Mouse (Mus musculus): ENCODE data around the gene Grm7.

The Grm7 gene

DNA sequence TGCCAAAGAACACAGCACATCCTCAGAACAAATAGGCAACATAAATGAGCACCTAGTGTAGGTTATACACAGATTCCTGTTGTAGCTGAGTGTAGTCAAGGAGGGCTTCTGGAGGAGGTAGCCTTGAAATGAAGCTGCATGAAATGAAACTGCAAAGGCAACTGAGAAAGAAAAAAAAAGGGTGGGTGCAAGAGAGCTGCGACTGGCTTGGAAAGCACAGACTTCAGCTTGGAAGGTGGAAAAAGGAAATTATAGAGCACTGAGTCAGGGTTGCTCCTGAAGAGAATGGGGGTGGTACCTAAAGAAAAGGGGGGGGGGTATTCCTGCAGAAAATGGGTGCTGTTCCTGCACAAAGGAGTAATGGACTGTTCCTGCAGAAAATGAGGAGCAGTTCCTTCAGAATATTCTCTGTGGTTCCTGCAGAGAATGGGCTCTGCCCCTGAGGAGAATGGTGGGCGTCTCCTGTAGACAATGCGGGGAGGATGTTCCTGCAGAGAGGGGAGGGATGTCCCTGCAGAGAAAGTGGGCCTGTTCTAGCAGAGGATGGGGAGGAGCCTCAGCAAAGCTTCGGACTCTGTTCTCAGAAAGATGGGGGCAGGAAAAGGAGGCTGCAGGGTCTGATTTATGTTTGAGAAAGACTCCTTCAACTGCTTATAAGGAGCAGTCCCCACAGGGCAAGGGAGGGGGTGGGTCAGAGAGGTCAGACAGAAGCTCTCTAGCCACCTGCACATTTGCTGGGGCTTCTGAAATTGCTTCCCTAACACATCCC, 726.4 kb downstream of the Grm7 start:
- DNase-seq = no peak

DNA sequence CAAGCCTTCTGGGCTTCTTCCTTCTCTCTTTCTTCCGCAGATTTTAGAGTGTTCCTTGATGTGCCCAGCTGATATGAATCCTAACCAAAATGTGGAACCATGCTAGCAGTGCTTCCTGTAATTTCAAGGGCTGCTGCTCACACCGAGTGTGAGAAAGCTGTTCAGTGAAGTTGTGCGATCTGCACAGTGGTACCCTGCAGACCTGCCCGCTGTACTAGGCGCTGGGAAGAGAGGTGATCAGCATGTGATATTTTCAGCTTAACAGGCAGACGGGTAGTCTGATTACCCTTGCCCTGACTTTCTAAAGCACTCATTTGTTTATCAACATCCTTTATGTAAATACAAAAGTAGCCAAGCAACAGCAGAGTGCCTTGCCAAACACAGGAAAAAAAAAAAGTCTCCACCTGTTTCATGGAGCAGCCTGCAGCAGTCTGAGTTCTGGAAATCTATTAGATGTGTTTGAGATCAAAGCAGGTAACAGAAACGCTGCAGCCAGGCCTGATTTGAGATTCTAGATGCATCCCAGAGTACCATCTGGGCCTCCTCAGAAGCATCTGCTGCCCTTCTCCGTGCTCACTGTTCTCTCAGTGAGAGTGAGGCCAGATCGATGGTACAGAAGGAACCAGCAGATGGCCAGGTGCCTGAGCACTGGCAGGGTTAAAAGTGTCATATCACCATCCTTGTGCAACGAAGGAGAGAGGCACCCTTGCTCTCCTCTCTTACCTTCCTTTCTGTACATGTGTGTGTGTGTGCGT, 727.4 kb downstream of the Grm7 start:
- peak; percentile 61 to 71 for DNase-seq

- DNase-seq = no peak
Observed at GRCm38 (mm10) chr6:111380710-111381109, 735.3 kb downstream of the Grm7 start.

GRCm38 (mm10) chr6:111408750-111409149, 763.4 kb downstream of the Grm7 start:
- DNase-seq = no peak

GRCm38 (mm10) chr6:111424737-111425136, 779.4 kb downstream of the Grm7 start:
- DNase-seq = peak; percentile 30 to 49

DNA sequence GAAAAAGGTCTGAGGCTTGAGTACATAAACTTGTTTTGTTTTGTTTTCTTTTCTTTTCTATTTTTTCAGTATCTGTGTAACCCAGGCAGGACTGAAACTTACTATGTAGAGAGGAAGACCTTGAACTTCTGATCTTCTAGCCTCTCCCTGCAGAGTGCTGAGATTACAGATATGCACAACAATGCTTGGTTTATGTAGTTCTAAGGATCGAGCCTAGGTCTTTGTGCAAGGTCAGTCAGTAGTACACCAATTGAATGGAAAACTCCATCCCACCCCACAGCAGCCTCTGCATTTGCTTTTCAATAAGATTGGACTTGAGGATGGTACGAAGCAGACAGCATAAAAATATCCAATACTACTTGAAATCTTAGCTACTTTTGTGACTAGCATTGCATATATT, 800.8 kb downstream of the Grm7 start:
- DNase-seq = no peak

- DNase-seq = no peak
Observed at GRCm38 (mm10) chr6:111447851-111448250, 802.5 kb downstream of the Grm7 start.

- DNase-seq = peak; percentile 20 to 31
Observed at GRCm38 (mm10) chr6:111449054-111449783, 803.8 kb downstream of the Grm7 start.

DNA sequence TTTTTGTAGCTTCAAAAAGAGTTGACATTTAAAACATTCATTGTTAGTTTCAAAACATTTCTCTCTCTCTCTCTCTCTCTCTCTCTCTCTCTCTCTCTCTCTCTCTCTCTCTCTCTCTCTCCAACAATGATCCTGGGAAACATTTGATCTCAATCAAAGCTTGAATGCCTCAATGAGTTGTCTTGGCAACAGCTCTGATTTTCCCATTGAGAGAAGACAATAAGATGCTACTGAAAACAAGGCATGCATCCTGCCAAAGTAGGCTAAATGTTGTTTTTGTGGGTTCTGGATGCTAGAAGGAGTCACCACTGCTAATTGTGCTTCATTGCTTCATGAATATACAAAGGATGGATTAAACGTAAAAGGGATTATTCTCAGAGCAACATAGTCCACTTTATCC, 836.5 kb downstream of the Grm7 start:
- no peak for DNase-seq

- DNase-seq = no peak
Observed at GRCm38 (mm10) chr6:111486081-111486480, 840.7 kb downstream of the Grm7 start.

DNA sequence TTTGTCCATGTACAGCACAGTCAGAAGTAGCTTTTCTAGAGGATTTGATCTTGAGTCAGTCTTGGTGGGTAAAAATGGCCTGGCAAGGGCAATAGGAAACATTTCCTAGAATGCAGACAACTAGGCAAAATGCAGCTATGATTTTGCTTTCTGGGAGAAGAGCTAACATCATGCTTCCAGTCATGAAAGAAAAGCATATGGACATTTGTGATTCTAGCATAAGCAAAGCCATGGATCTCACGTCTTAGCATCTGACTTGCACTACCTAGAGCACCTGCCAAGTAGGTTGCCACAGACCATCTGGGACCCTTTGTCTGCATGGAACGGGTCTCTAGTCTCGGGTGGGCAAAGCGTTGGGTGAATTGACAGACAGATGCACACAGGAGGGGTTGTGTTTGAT, 842.2 kb downstream of the Grm7 start:
- DNase-seq = no peak

DNA sequence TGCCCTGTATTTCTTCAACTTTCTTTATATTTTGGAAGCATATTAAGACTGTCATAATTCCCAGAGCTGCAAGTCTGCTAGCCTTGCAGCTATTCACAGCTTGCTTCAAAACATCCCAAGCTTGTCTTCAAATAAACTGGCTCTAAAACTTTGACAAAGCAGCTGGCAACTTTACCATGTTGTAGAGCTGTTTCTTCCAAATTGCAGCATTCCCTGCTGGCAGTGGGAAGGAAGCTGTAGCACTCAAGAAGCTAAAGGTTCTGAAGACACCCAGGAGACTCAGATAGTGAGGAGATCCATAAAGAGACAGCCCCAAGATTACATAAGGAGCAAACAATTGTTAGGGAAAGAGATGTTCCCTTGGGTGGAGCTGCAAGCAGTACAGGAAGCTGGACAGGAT, 846.8 kb downstream of the Grm7 start:
- DNase-seq = no peak

DNA sequence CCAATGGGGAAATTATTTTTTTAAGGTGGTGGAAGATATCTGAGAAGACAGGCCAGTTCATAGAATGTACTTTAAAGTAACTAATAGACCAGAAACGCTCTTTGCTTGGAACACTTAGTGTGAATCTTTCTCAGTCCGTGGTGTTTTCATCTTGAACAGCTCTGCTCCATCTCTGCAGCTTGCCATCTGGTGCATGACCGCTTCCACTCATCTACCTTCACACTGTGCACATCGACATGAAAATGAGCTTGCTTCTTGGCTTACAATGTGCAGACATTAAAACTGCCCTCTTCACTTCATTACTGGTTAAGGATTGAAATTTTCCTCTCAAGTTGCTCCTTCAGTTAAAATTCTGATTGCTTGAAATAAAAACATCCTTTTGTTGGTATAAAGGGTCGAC, 854.2 kb downstream of the Grm7 start:
- peak; percentile 3 to 4 for DNase-seq

- peak in 1 of 2 experiments; percentile 15 for DNase-seq
Observed at GRCm38 (mm10) chr6:111510768-111511459, 865.5 kb downstream of the Grm7 start.

DNA sequence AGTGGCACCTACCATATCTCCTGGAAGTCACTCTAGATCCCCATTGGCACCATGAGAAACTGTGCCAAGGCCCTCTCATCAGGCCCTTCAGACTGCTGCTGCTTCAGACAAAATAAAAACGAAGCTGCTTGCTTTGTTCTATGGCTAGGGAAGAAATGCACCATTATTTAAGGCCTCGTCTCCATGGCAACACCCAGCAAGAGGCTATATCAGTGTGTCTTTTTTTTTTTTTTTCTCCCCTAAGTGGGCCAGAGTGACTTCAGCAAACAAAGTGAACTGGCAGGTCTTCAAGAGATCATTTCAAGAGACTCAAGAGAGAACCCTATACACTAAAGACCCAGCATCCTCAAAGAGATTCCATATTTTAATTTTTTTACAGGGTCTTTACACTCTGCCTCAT, 867.0 kb downstream of the Grm7 start:
- no peak for DNase-seq

GRCm38 (mm10) chr6:111521229-111521628, 875.8 kb downstream of the Grm7 start:
- no peak for DNase-seq

GRCm38 (mm10) chr6:111522122-111522521, 876.7 kb downstream of the Grm7 start:
- DNase-seq = no peak

GRCm38 (mm10) chr6:111529985-111530384, 884.6 kb downstream of the Grm7 start:
- DNase-seq = peak; percentile 14

- DNase-seq = peak; percentile 5 to 18
Observed at GRCm38 (mm10) chr6:111558588-111558987, 913.2 kb downstream of the Grm7 start.

- peak; percentile 3 to 7 for DNase-seq
Observed at GRCm38 (mm10) chr6:111559459-111559858, 914.1 kb downstream of the Grm7 start.

DNA sequence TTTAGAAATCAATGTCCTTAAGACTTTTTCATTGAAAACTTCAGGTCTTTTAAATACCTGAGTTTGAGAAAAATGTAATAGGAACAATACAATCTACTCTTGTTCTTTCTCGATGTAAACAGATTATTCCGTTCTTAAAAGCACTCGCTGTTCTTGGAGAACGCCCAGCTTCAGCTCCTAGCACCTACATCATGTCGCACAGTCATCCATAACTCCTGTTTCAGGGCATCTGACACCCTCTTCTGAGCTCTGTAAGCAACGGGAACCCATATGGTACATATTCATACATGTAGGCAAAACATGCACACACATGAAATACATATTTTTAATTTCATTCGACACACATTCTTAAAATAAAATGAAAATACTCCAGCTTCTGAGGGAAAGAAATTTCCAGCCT, 916.0 kb downstream of the Grm7 start:
- no peak for DNase-seq

- DNase-seq = no peak
Observed at GRCm38 (mm10) chr6:111571471-111572088, 926.2 kb downstream of the Grm7 start.

Measured in cerebellum, postnatal 14 days (tissue).